Mouse (Mus musculus): ENCODE measurements around the gene Akap7.

DNA sequence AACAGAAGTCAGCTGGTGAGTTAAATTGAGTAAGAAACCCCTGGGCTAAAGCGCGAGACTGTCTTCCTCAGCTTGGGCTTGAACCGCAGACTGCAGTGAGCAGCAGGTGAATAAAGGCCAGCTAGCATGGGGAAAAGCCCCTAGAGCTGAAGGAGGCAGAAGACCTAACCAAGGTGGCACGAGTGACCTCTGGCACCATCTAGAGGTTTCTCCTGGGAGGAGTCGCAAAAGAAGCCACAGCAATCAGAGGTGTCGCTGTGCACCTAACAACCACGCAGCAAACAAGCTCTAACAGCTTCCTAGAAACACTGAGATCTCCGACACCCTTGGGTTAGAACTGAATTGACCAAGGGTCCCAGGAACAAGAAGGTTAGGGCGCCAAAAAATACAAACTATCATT is 68.5 kb downstream of the Akap7 start:
- TF ChIP-seq GATA1 (IDR thresholded peaks at IDR 0.05; ENCODE audit: low read length): no peak
- TF ChIP-seq TAL1 (IDR thresholded peaks at IDR 0.05; ENCODE audit: low read length): no peak

Measured in erythroblast, embryonic 14.5 days (primary cell).